Mouse (Mus musculus): ENCODE results near the gene St6galnac4. TPM values are rescaled to one million over a fixed set of nuclear protein-coding genes. Genes with fewer than 3 reads are reported as not detected.

The St6galnac4 gene
- 26.7 TPM for polyA plus RNA-seq (2017; shearing (Covaris generic))

GRCm38 (mm10) chr2:32586871-32587351, at the start of gene St6galnac4:
TSS of gene St6galnac4 (plus strand) at chr2:32587095.

DNA sequence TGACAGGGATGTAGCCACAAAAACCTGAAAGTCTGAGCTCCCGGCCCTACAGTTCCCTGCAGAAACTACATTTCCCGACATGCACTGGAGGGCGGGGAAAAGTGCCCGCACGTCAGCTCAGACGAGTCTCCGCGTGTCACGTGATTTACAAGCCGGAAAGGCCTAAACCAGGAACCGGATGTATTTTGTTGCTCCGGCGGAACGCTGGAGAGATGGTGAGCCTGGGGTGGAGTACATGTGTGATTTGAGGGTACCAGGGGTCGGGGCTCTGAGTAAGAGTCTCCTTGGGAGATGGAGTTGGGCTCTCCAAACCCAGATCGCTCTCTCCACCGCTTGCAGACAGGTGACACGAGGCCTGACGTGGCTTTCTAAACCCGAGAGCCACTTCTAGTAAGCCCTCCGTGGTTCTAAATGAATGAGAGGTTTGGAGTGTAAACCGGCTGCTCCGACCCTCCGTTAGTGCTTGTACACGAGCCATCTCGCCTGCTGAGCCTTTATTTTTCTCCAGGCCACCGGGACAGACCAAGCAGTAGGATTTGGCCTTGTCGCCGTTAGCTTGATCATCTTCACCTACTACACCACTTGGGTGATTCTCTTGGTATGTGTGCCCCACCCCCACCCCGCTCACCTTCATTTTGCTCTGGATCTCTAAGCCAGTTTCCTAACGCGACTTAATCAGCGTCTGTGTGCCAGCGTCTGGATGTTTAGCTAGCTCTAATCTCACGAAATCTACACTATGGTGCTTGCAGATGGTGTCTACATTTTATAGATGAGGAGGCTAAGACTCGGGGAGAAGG, 16.0 kb upstream of the St6galnac4 start, which contains the start of gene Dpm2:
TSS of gene Dpm2 (plus strand) at position 161 of the 797 bp plus-strand sequence.

GRCm38 (mm10) chr2:32574497-32574896, 12.4 kb upstream of the St6galnac4 start, which contains the start of gene Pip5kl1:
TSS of gene Pip5kl1 (plus strand) at chr2:32574797.

GRCm38 (mm10) chr2:32575586-32576160, 11.2 kb upstream of the St6galnac4 start, which contains the start of gene 9430097D07Rik:
TSS of gene 9430097D07Rik (minus strand) at chr2:32575684.

GRCm38 (mm10) chr2:32599409-32599808, 12.5 kb downstream of the St6galnac4 start, which contains the start of gene St6galnac6:
TSS of gene St6galnac6 (plus strand) at chr2:32599709.

DNA sequence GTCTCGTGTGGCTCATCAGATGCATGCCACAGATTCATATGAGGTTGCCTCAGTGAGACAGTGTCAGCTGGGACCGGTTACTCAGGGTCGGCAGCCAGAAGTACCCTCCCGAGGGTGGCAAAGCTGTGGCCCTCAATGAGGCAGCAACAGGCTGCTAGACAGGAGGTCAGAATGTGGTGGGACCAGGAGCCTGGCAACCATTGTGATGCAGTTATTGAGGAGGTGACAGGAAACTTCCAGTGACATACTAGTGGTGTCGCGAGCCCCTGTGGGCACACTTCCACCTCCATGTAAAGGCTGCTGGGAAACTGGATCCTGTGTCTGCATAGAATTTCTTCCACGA, 34.6 kb downstream of the St6galnac4 start, which contains the start of gene Ak1:
TSS of gene Ak1 (plus strand) at position 242 of the 343 bp plus-strand sequence.

DNA sequence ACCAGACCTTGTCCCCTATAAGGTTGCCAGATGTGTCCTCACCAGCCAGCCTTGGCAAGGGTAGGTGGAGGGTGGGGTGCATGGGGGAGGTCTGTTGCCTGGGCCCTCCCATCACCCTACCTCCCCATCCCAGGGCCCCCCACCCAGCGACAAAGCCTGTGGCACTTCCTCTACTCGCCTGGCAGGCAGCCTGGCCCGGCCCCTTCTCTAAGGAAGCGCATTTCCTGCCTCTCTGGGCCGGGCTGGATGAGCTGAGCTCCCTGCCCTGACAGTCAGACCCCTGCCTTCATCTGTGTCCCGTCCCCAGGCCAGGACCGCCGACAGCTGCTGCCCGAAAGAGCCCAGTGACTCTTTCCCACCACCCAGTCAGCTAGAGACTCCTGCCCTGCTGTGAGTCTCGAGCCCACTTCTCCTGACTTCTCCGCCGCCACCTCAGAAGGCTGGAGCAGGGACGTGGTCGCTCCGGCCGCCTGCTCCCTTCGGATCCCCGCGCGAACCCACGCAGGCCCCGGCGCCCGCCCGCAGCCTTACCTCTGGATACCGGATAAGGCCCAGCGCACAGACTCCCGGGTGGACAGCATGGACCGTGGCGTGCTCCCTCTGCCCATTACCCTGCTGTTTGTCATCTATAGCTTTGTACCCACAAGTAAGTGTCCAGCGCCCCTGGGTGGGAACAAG, 59.6 kb downstream of the St6galnac4 start, which contains the start of gene Eng:
TSS of gene Eng (plus strand) at position 217 of the 678 bp plus-strand sequence.

Other genes with a start within 250 kb of the St6galnac4 start
- gene Ciz1, start 234.8 kb upstream of the St6galnac4 start, polyA plus RNA-seq (2017; shearing (Covaris generic)), result 115 TPM
- not detected for gene Dnm1, start 233.8 kb upstream of the St6galnac4 start, polyA plus RNA-seq (2017; shearing (Covaris generic))
- gene 1110008P14Rik, start 205.2 kb upstream of the St6galnac4 start, polyA plus RNA-seq (2017; shearing (Covaris generic)), result 41.0 TPM
- gene Lcn2, start 198.8 kb upstream of the St6galnac4 start, polyA plus RNA-seq (2017; shearing (Covaris generic)), result not detected
- gene Ptges2, start 191.2 kb upstream of the St6galnac4 start, polyA plus RNA-seq (2017; shearing (Covaris generic)), result 10.3 TPM
- 7.2 TPM for gene Naif1, start 136.6 kb upstream of the St6galnac4 start, polyA plus RNA-seq (2017; shearing (Covaris generic))
- gene Slc25a25, start 135.7 kb upstream of the St6galnac4 start, polyA plus RNA-seq (2017; shearing (Covaris generic)), result 34.0 TPM
- 136 TPM for gene Fam102a, start 51.8 kb upstream of the St6galnac4 start, polyA plus RNA-seq (2017; shearing (Covaris generic))
- gene Dpm2, start 16.2 kb upstream of the St6galnac4 start, polyA plus RNA-seq (2017; shearing (Covaris generic)), result 76.0 TPM
- not detected for gene Pip5kl1, start 12.3 kb upstream of the St6galnac4 start, polyA plus RNA-seq (2017; shearing (Covaris generic))
- not detected for gene 9430097D07Rik, start 11.4 kb upstream of the St6galnac4 start, polyA plus RNA-seq (2017; shearing (Covaris generic))
- gene St6galnac6, start 12.6 kb downstream of the St6galnac4 start, polyA plus RNA-seq (2017; shearing (Covaris generic)), result 3.2 TPM
- 0.24 TPM for gene Ak1, start 34.7 kb downstream of the St6galnac4 start, polyA plus RNA-seq (2017; shearing (Covaris generic))
- gene Eng, start 59.5 kb downstream of the St6galnac4 start, polyA plus RNA-seq (2017; shearing (Covaris generic)), result 0.27 TPM
- gene Fpgs, start 117.0 kb downstream of the St6galnac4 start, polyA plus RNA-seq (2017; shearing (Covaris generic)), result 15.5 TPM
- 136 TPM for gene Cdk9, start 126.0 kb downstream of the St6galnac4 start, polyA plus RNA-seq (2017; shearing (Covaris generic))
- gene Sh2d3c, start 134.0 kb downstream of the St6galnac4 start, polyA plus RNA-seq (2017; shearing (Covaris generic)), result 69.8 TPM
- gene 6330409D20Rik, start 153.9 kb downstream of the St6galnac4 start, polyA plus RNA-seq (2017; shearing (Covaris generic)), result not detected
- gene Tor2a, start 170.1 kb downstream of the St6galnac4 start, polyA plus RNA-seq (2017; shearing (Covaris generic)), result 43.6 TPM
- 1.5 TPM for gene Ttc16, start 188.5 kb downstream of the St6galnac4 start, polyA plus RNA-seq (2017; shearing (Covaris generic))
- 8.0 TPM for gene Ptrh1, start 188.7 kb downstream of the St6galnac4 start, polyA plus RNA-seq (2017; shearing (Covaris generic))
- gene Cfap157, start 197.3 kb downstream of the St6galnac4 start, polyA plus RNA-seq (2017; shearing (Covaris generic)), result not detected